Mouse (Mus musculus) MEL (cell line): ENCODE results near the gene Cchcr1. TPM values are rescaled to one million over a fixed set of nuclear protein-coding genes. Genes with fewer than 3 reads are reported as not detected.

Experiments
- DNase-seq: peaks from one replicate; pipeline ENCODE4 v3.0.0; 2011; ENCODE audit warnings: low read depth, low spot score
- H3K27ac ChIP-seq: 2 replicates; pipeline ENCODE4 v1.5.1; 2012; ENCODE audit warnings: low read depth, mild to moderate bottlenecking, control low read depth, low read length, moderate library complexity; ENCODE audit not compliant: control insufficient read depth
- H3K27me3 ChIP-seq, 2 experiments: fragments of 150-350 bp in 1 of 2; sonication (generic) in 1 of 2; 2 replicates each; pipeline ENCODE4 v1.6.1; 2012; ENCODE audit warnings: low read length in 2 of 2, mild to moderate bottlenecking in 2 of 2, improper control_type of control experiment in 1 of 2, moderate library complexity in 1 of 2; ENCODE audit not compliant: insufficient read depth in 2 of 2, control insufficient read depth in 1 of 2
- H3K36me3 ChIP-seq, 2 experiments: 2 replicates each; pipeline ENCODE4 v1.6.1; 2012 to 2014; ENCODE audit warnings: low read length in 2 of 2, improper control_type of control experiment in 1 of 2, inconsistent platforms in 1 of 2, mild to moderate bottlenecking in 1 of 2; ENCODE audit not compliant: insufficient read depth in 2 of 2, control insufficient read depth in 1 of 2
- H3K4me1 ChIP-seq, 2 experiments: fragments of 150-350 bp in 1 of 2; sonication (generic) in 1 of 2; 2 replicates each; pipeline ENCODE4 v1.6.1; 2012; ENCODE audit warnings: low read length in 2 of 2, improper control_type of control experiment in 1 of 2, mild to moderate bottlenecking in 1 of 2; ENCODE audit not compliant: insufficient read depth in 2 of 2, control insufficient read depth in 1 of 2
- H3K4me3 ChIP-seq, 2 experiments: fragments of 150-350 bp in 1 of 2; sonication (generic) in 1 of 2; 2 replicates each; pipeline ENCODE4 v1.5.1; 2012; ENCODE audit warnings: low read depth in 2 of 2, low read length in 2 of 2, mild to moderate bottlenecking in 2 of 2, moderate library complexity in 2 of 2, control low read depth in 1 of 2, improper control_type of control experiment in 1 of 2; ENCODE audit not compliant: control insufficient read depth in 1 of 2, insufficient read depth in 1 of 2
- H3K79me2 ChIP-seq: 2 replicates; pipeline ENCODE4 v1.6.1; 2012; ENCODE audit warnings: mild to moderate bottlenecking, low read length, moderate library complexity; ENCODE audit not compliant: control insufficient read depth, poor library complexity, insufficient read depth
- H3K9ac ChIP-seq: 2 replicates; pipeline ENCODE4 v1.6.1; 2012; ENCODE audit warnings: low read depth, mild to moderate bottlenecking, control low read depth, low read length, moderate library complexity; ENCODE audit not compliant: control insufficient read depth, poor library complexity, severe bottlenecking
- H3K9me3 ChIP-seq: fragments of 150-350 bp; sonication (generic); replicated peaks from 2 replicates; pipeline ENCODE4 v1.6.1; 2012; ENCODE audit warnings: mild to moderate bottlenecking, low read length, improper control_type of control experiment, moderate library complexity; ENCODE audit not compliant: insufficient read depth
- BHLHE40 ChIP-seq: IDR thresholded peaks from 2 replicates; pipeline ENCODE4 v1.6.1; 2012; ENCODE audit warnings: low read depth, mild to moderate bottlenecking, inconsistent platforms, low read length, improper control_type of control experiment, borderline replicate concordance
- CHD1 ChIP-seq: IDR thresholded peaks from 2 replicates; pipeline ENCODE4 v1.6.1; 2012; ENCODE audit warnings: low read depth, mild to moderate bottlenecking, inconsistent platforms, low read length, improper control_type of control experiment
- CTCF ChIP-seq, 3 experiments: IDR thresholded peaks in 2 of 3; conservative IDR thresholded peaks in 1 of 3; 2 replicates each; pipeline ENCODE4 v1.5.1; 2011 to 2012; ENCODE audit warnings: low read length in 3 of 3, low read depth in 2 of 3, mild to moderate bottlenecking in 2 of 3, improper control_type of control experiment in 1 of 3, inconsistent platforms in 1 of 3, mixed read lengths in 1 of 3, moderate library complexity in 1 of 3; ENCODE audit not compliant: control insufficient read depth in 1 of 3, insufficient read depth in 1 of 3, poor library complexity in 1 of 3, severe bottlenecking in 1 of 3
- ELF1 ChIP-seq: IDR thresholded peaks from 2 replicates; pipeline ENCODE4 v1.6.1; 2014; ENCODE audit warnings: low read depth, mild to moderate bottlenecking, inconsistent platforms, low read length, improper control_type of control experiment, moderate library complexity
- ETS1 ChIP-seq: IDR thresholded peaks from 2 replicates; pipeline ENCODE4 v1.6.1; 2012; ENCODE audit warnings: low read depth, mild to moderate bottlenecking, inconsistent platforms, low read length, improper control_type of control experiment, moderate library complexity
- GABPA ChIP-seq: IDR thresholded peaks from 2 replicates; pipeline ENCODE4 v1.6.1; 2012; ENCODE audit warnings: low read depth, mild to moderate bottlenecking, inconsistent platforms, low read length, improper control_type of control experiment, moderate library complexity
- GATA1 ChIP-seq: IDR thresholded peaks from 2 replicates; pipeline ENCODE4 v1.6.1; 2011; ENCODE audit warnings: low read depth, low read length, improper control_type of control experiment
- KAT2A ChIP-seq: conservative IDR thresholded peaks from 2 replicates; pipeline ENCODE4 v1.6.1; 2012; ENCODE audit warnings: low read depth, low read length, improper control_type of control experiment, inconsistent platforms
- MAX ChIP-seq: IDR thresholded peaks from 2 replicates; pipeline ENCODE4 v1.6.1; 2011; ENCODE audit warnings: low read length, improper control_type of control experiment
- MXI1 ChIP-seq: IDR thresholded peaks from 2 replicates; pipeline ENCODE4 v1.6.1; 2011; ENCODE audit warnings: mild to moderate bottlenecking, low read depth, low read length, improper control_type of control experiment
- MYC ChIP-seq: IDR thresholded peaks from 2 replicates; pipeline ENCODE4 v1.6.1; 2011; ENCODE audit warnings: low read depth, mild to moderate bottlenecking, low read length, improper control_type of control experiment, moderate library complexity
- NELFE ChIP-seq: IDR thresholded peaks from 2 replicates; pipeline ENCODE4 v1.6.1; 2011; ENCODE audit warnings: low read depth, low read length, improper control_type of control experiment
- POLR2A ChIP-seq, 2 experiments: IDR thresholded peaks; 2 replicates each; pipeline ENCODE4 v1.6.1; 2011 to 2012; ENCODE audit warnings: low read length in 2 of 2, mild to moderate bottlenecking in 2 of 2, control low read depth in 1 of 2, improper control_type of control experiment in 1 of 2, low read depth in 1 of 2, moderate library complexity in 1 of 2; ENCODE audit not compliant: control insufficient read depth in 1 of 2, insufficient read depth in 1 of 2, poor library complexity in 1 of 2
- POLR2AphosphoS2 ChIP-seq: IDR thresholded peaks from 2 replicates; pipeline ENCODE4 v1.6.1; 2011; ENCODE audit warnings: low read length, improper control_type of control experiment
- RAD21 ChIP-seq: IDR thresholded peaks from 2 replicates; pipeline ENCODE4 v1.6.1; 2011; ENCODE audit warnings: mild to moderate bottlenecking, low read depth, low read length, improper control_type of control experiment
- RCOR1 ChIP-seq: IDR thresholded peaks from 2 replicates; pipeline ENCODE4 v1.6.1; 2012; ENCODE audit warnings: low read depth, mild to moderate bottlenecking, inconsistent platforms, low read length, improper control_type of control experiment
- SMC3 ChIP-seq: IDR thresholded peaks from 2 replicates; pipeline ENCODE4 v1.6.1; 2011; ENCODE audit warnings: low read depth, low read length, improper control_type of control experiment
- TCF12 ChIP-seq: IDR thresholded peaks from 2 replicates; pipeline ENCODE4 v1.6.1; 2014; ENCODE audit warnings: low read depth, mild to moderate bottlenecking, inconsistent platforms, low read length, improper control_type of control experiment, moderate library complexity
- USF2 ChIP-seq, 2 experiments: IDR thresholded peaks; 2 replicates each; pipeline ENCODE4 v1.6.1; 2011 to 2012; ENCODE audit warnings: improper control_type of control experiment in 2 of 2, low read length in 2 of 2, borderline replicate concordance in 1 of 2, inconsistent platforms in 1 of 2, low read depth in 1 of 2, mild to moderate bottlenecking in 1 of 2; ENCODE audit not compliant: insufficient read depth in 1 of 2
- ZC3H11A ChIP-seq: IDR thresholded peaks from 2 replicates; pipeline ENCODE4 v1.6.1; 2012; ENCODE audit warnings: low read depth, mild to moderate bottlenecking, inconsistent platforms, low read length, improper control_type of control experiment
- ZKSCAN1 ChIP-seq: IDR thresholded peaks from 2 replicates; pipeline ENCODE4 v1.6.1; 2012; ENCODE audit warnings: low read depth, mild to moderate bottlenecking, inconsistent platforms, low read length, improper control_type of control experiment, moderate library complexity
- ZMIZ1 ChIP-seq: IDR thresholded peaks from 2 replicates; pipeline ENCODE4 v1.6.1; 2012; ENCODE audit warnings: low read depth, mild to moderate bottlenecking, inconsistent platforms, low read length, improper control_type of control experiment, moderate library complexity
- ZNF384 ChIP-seq: IDR thresholded peaks from 2 replicates; pipeline ENCODE4 v1.6.1; 2012; ENCODE audit warnings: low read depth, mild to moderate bottlenecking, inconsistent platforms, low read length, improper control_type of control experiment
- polyA plus RNA-seq, 2 experiments: library from polyadenylated mRNA; stranded (reverse) in 1 of 2; unstranded in 1 of 2; fragments of >175 nt in 1 of 2; fragments of >200 nt in 1 of 2; gene quantifications; 2 replicates each; pipeline versions ENCODE4 v1.2.1 to v1.2.4; 2012; ENCODE audit warnings: low replicate concordance in 2 of 2, low read depth in 1 of 2; ENCODE audit not compliant: insufficient read length in 2 of 2, insufficient read depth in 1 of 2, missing spikeins in 1 of 2
- total RNA-seq: library from RNA; depleted of rRNA; stranded (reverse); fragments of 300-350 nt; gene quantifications from 2 replicates; pipeline ENCODE4 v1.2.3, GENCODE M21; 2012

The Cchcr1 gene
- total and polyA plus RNA-seq, 3 experiments: 14.3 to 21.7 TPM; not detected in 1

GRCm38 (mm10) chr17:35513886-35514285 is 3.0 kb upstream of the Cchcr1 start:
- Histone ChIP-seq H3K4me1 (peaks cover 0 to 5% of the 10 kb centered on the region in 2 experiments; a peak in 2 of 4 replicates), H3K79me2 (peaks cover 2% of the 10 kb centered on the region; the same call in 1 of the 2 replicates), H3K27me3 (no peaks in the 10 kb centered on the region), H3K36me3 (no peaks in the 10 kb centered on the region), H3K9me3 (no peaks in the 10 kb centered on the region), H3K9ac (no peak overlapping the region), H3K27ac (no peak overlapping the region), H3K4me3 (no peak overlapping the region)
- DNase-seq: peak; percentile 74
- no peak for TF ChIP-seq TCF12
- peak; percentile 51 for TF ChIP-seq SMC3
- peak; percentile 57 to 94 (median 62) for TF ChIP-seq CTCF (IDR thresholded peaks at IDR 0.05 in 2 of 3, conservative IDR thresholded peaks at IDR 0.05 in 1 of 3; ENCODE audit: control insufficient read depth in 1 of 3, insufficient read depth in 1 of 3, low read depth in 2 of 3, low read length in 3 of 3, poor library complexity in 1 of 3, severe bottlenecking in 1 of 3)

DNA sequence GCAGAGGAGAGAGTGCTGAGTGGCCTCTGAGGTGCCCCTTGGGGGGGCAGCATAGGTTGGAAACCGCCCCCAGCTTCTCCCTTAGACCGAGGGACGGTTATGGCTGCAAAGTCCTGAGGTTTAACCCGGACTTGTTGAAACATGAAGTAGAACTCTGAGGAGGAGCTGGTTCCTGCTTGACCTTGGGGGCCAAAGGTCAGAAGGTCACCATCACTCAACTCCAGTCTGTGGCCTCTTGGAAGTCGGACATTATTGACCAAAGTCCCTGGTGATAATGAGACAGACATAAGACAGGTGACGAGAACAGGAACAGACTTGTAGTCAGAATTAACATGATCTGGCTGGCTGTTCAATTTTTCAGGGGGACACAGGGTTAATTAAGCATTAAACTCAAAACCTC is 2.1 kb upstream of the Cchcr1 start:
- H3K27ac ChIP-seq: no peak overlapping the region
- H3K9me3 ChIP-seq: no peaks in the 10 kb centered on the region
- H3K36me3 ChIP-seq: no peaks in the 10 kb centered on the region
- H3K4me3 ChIP-seq: no peak overlapping the region
- H3K9ac ChIP-seq: no peak overlapping the region
- peaks cover 0 to 5% of the 10 kb centered on the region in 2 experiments; a peak in 2 of 4 replicates for H3K4me1 ChIP-seq
- H3K27me3 ChIP-seq: no peaks in the 10 kb centered on the region
- no peak for TF ChIP-seq GATA1
- no peak for TF ChIP-seq BHLHE40
- no peak for DNase-seq
- H3K79me2 ChIP-seq: peaks cover 2% of the 10 kb centered on the region; the same call in 1 of the 2 replicates

DNA sequence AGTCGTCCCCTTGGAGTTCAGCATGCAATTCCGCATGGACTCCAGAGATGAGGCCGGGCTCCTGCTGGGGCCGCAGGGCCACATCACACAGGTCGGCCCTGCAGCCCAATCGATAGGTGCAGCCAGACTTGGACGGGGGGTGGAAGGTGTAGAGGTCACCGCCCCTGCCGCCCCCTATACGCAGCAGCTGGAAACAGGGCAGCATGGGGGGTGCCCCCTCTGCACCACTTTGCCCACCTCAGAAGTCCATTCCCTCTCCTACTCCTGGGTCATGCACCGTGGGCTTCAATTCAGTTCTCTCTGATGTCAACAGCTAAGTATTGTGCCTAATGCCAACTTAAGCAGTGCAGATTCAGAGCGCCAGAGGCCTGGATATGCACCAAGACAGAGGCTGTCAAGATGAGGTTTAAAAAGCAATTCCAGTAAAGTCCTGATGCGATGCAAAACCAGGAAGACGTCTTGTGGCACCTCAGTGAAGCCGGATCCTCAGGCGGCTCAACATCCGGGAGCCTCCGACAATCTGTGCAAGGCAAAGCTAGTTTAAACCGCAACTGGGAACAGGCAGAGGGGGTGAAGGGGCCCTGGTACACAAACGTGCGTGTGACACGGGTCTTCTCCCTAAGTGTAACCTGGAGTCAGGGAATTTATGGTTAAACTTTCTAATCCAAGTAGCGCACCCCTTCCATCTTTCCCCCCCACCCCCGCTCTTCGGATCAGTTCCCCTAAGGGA is 824 bp upstream of the Cchcr1 start:
- Histone ChIP-seq H3K4me1 (peaks cover 0 to 5% of the 10 kb centered on the region in 2 experiments; a peak in 2 of 4 replicates), H3K27ac (0 out of 2 replicates have a peak overlapping the region, but pooled peaks have one; percentile 26)

More for the DNA sequence above, 824 bp upstream of the Cchcr1 start:
- peaks cover 2% of the 10 kb centered on the region; the same call in 1 of the 2 replicates for H3K79me2 ChIP-seq
- peak; percentile 68 for DNase-seq
- TF ChIP-seq GATA1 (no peak), ZC3H11A (no peak), GABPA (no peak), ZNF384 (no peak), CHD1 (no peak), MYC (no peak), ZMIZ1 (no peak), ZKSCAN1 (no peak), POLR2AphosphoS2 (no peak), USF2 (IDR thresholded peaks at IDR 0.05; ENCODE audit: borderline replicate concordance in 1 of 2, insufficient read depth in 1 of 2, low read depth in 1 of 2, low read length in 2 of 2) (no peak), RAD21 (no peak), KAT2A (no peak), ETS1 (no peak), BHLHE40 (no peak), RCOR1 (0 out of 2 replicates have a peak, but pooled peaks have one; percentile 13), MAX (no peak), ELF1 (no peak), MXI1 (peak; percentile 41; the same call in 1 of the 2 replicates), NELFE (peak; percentile 13; the same call in 1 of the 2 replicates), POLR2A (IDR thresholded peaks at IDR 0.05; ENCODE audit: control insufficient read depth in 1 of 2, insufficient read depth in 1 of 2, low read depth in 1 of 2, low read length in 2 of 2, poor library complexity in 1 of 2) (no peak)
- no peaks in the 10 kb centered on the region for H3K36me3 ChIP-seq
- H3K27me3 ChIP-seq: no peaks in the 10 kb centered on the region
- peak overlapping the region; percentile 46 to 79 for H3K4me3 ChIP-seq
- peak overlapping the region; percentile 76 for H3K9ac ChIP-seq
- H3K9me3 ChIP-seq: no peaks in the 10 kb centered on the region
